Mouse (Mus musculus): ENCODE measurements around the gene Lrat. TPM values are rescaled to one million over a fixed set of nuclear protein-coding genes. Genes with fewer than 3 reads are reported as not detected.

Lrat gene
- total RNA-seq (2014; rRNA removed) (0.80 and 0.82 TPM in 2 replicates), polyA plus RNA-seq (2015; fragmentation: Nextera tagmentation; extraction: Ambion mirVana) (0.27 TPM in 2 replicates)

- peak; percentile 1 for DNase-seq (ENCODE audit: low spot score)
Measured at GRCm38 (mm10) chr3:82903613-82904205, at the start of gene Lrat. Gene Lrat, minus strand, starts transcription at chr3:82903973.

GRCm38 (mm10) chr3:82952173-82952962, 48.6 kb upstream of the Lrat start:
- no peak overlapping the region for H3K4me3 ChIP-seq (ENCODE audit: low read depth, low read length)
- H3K27me3 ChIP-seq (ENCODE audit: insufficient read depth, low read length), result no peaks in the 10 kb centered on the region
- no peak for TF ChIP-seq CTCF (IDR thresholded peaks at IDR 0.05)
- WGBS, result 93% methylated on average over 4 of the region's 4 CpGs
- DNase-seq (ENCODE audit: low spot score), result no peak
- no peak overlapping the region for H3K27ac ChIP-seq (ENCODE audit: low read depth, low read length)
- no peak for ATAC-seq (ENCODE audit: low FRiP score)
- no peaks in the 10 kb centered on the region for H3K4me1 ChIP-seq (ENCODE audit: insufficient read depth, low read length)
- H3K9ac ChIP-seq (replicated peaks; ENCODE audit: low read length, poor library complexity, severe bottlenecking), result no peak overlapping the region
- H3K4me2 ChIP-seq (ENCODE audit: low read depth, low read length, poor library complexity, severe bottlenecking), result no peak overlapping the region
- H3K9me3 ChIP-seq (ENCODE audit: low read length), result no peaks in the 10 kb centered on the region
- no peaks in the 10 kb centered on the region for H3K36me3 ChIP-seq (ENCODE audit: insufficient read depth, low read length)

More at GRCm38 (mm10) chr3:82903613-82904205, at the start of gene Lrat:
- ATAC-seq (ENCODE audit: low FRiP score), result 0 out of 2 replicates have a peak, but pooled peaks have one; percentile 20
- H3K9me3 ChIP-seq (ENCODE audit: low read length), result no peaks in the 10 kb centered on the region
- no peaks in the 10 kb centered on the region for H3K36me3 ChIP-seq (ENCODE audit: insufficient read depth, low read length)
- peaks cover 18% of the 10 kb centered on the region; the same call in 1 of the 2 replicates for H3K27me3 ChIP-seq (ENCODE audit: insufficient read depth, low read length)
- no peak within 1 kb of the TSS for H3K27ac ChIP-seq (ENCODE audit: low read depth, low read length)
- no peak for TF ChIP-seq CTCF (IDR thresholded peaks at IDR 0.05)
- H3K4me2 ChIP-seq (ENCODE audit: low read depth, low read length, poor library complexity, severe bottlenecking), result peak within 1 kb of the TSS; percentile 98
- WGBS, result 1% methylated on average over 35 of the region's 35 CpGs
- peak within 1 kb of the TSS; percentile 44 for H3K9ac ChIP-seq (replicated peaks; ENCODE audit: low read length, poor library complexity, severe bottlenecking)
- H3K4me3 ChIP-seq (ENCODE audit: low read depth, low read length), result peak within 1 kb of the TSS; percentile 53
- peaks cover 5% of the 10 kb centered on the region; the same call in 1 of the 2 replicates for H3K4me1 ChIP-seq (ENCODE audit: insufficient read depth, low read length)

- Histone ChIP-seq H3K9me3 (ENCODE audit: low read length) (no peaks in the 10 kb centered on the region), H3K27me3 (ENCODE audit: insufficient read depth, low read length) (no peaks in the 10 kb centered on the region), H3K36me3 (ENCODE audit: insufficient read depth, low read length) (no peaks in the 10 kb centered on the region), H3K27ac (ENCODE audit: low read depth, low read length) (no peak overlapping the region), H3K4me2 (ENCODE audit: low read depth, low read length, poor library complexity, severe bottlenecking) (no peak overlapping the region), H3K4me3 (ENCODE audit: low read depth, low read length) (no peak overlapping the region), H3K9ac (replicated peaks; ENCODE audit: low read length, poor library complexity, severe bottlenecking) (no peak overlapping the region), H3K4me1 (ENCODE audit: insufficient read depth, low read length) (no peaks in the 10 kb centered on the region)
- no peak for TF ChIP-seq CTCF (IDR thresholded peaks at IDR 0.05)
- DNase-seq (ENCODE audit: low spot score) (no peak), ATAC-seq (ENCODE audit: low FRiP score) (no peak)
- 81% methylated on average over 7 of the region's 7 CpGs for WGBS
Measured at GRCm38 (mm10) chr3:82950639-82951038, 46.9 kb upstream of the Lrat start.

- Histone ChIP-seq H3K27me3 (ENCODE audit: insufficient read depth, low read length) (no peaks in the 10 kb centered on the region), H3K4me2 (ENCODE audit: low read depth, low read length, poor library complexity, severe bottlenecking) (no peak overlapping the region), H3K9me3 (ENCODE audit: low read length) (no peaks in the 10 kb centered on the region), H3K27ac (ENCODE audit: low read depth, low read length) (no peak overlapping the region), H3K9ac (replicated peaks; ENCODE audit: low read length, poor library complexity, severe bottlenecking) (no peak overlapping the region), H3K36me3 (ENCODE audit: insufficient read depth, low read length) (no peaks in the 10 kb centered on the region), H3K4me1 (ENCODE audit: insufficient read depth, low read length) (no peaks in the 10 kb centered on the region), H3K4me3 (ENCODE audit: low read depth, low read length) (no peak overlapping the region)
- ATAC-seq (ENCODE audit: low FRiP score), result no peak
- 77% methylated on average over 10 of the region's 10 CpGs for WGBS
- no peak for DNase-seq (ENCODE audit: low spot score)
- TF ChIP-seq CTCF (IDR thresholded peaks at IDR 0.05), result no peak
Measured at GRCm38 (mm10) chr3:82950208-82950607, 46.4 kb upstream of the Lrat start.

GRCm38 (mm10) chr3:82946375-82947107, 42.8 kb upstream of the Lrat start:
- TF ChIP-seq CTCF (IDR thresholded peaks at IDR 0.05), result no peak
- no peak overlapping the region for H3K4me3 ChIP-seq (ENCODE audit: low read depth, low read length)
- no peak overlapping the region for H3K9ac ChIP-seq (replicated peaks; ENCODE audit: low read length, poor library complexity, severe bottlenecking)
- no peak for DNase-seq (ENCODE audit: low spot score)
- no peaks in the 10 kb centered on the region for H3K4me1 ChIP-seq (ENCODE audit: insufficient read depth, low read length)
- no peak for ATAC-seq (ENCODE audit: low FRiP score)
- H3K4me2 ChIP-seq (ENCODE audit: low read depth, low read length, poor library complexity, severe bottlenecking), result no peak overlapping the region
- H3K27ac ChIP-seq (ENCODE audit: low read depth, low read length), result no peak overlapping the region
- H3K9me3 ChIP-seq (ENCODE audit: low read length), result no peaks in the 10 kb centered on the region
- 48% methylated on average over 6 of the region's 6 CpGs for WGBS
- H3K27me3 ChIP-seq (ENCODE audit: insufficient read depth, low read length), result no peaks in the 10 kb centered on the region
- H3K36me3 ChIP-seq (ENCODE audit: insufficient read depth, low read length), result no peaks in the 10 kb centered on the region
